Mouse (Mus musculus) lung, postnatal 0 days (tissue): ENCODE measurements at regions not wholly inside any gene's neighbourhood (a gene's known extent, or its start where the extent isn't known, plus 50 kb on each side); places are given as distances from the start of the nearest gene placed in this dataset.

Source experiments
- CTCF ChIP-seq: IDR thresholded peaks from 2 replicates; pipeline ENCODE4 v1.5.1; 2016; ENCODE audit warnings: antibody characterized with exemption, mild to moderate bottlenecking
- EP300 ChIP-seq: IDR thresholded peaks from 2 replicates; pipeline ENCODE4 v1.6.1; 2016; ENCODE audit warnings: antibody characterized with exemption, mild to moderate bottlenecking, control low read depth

DNA sequence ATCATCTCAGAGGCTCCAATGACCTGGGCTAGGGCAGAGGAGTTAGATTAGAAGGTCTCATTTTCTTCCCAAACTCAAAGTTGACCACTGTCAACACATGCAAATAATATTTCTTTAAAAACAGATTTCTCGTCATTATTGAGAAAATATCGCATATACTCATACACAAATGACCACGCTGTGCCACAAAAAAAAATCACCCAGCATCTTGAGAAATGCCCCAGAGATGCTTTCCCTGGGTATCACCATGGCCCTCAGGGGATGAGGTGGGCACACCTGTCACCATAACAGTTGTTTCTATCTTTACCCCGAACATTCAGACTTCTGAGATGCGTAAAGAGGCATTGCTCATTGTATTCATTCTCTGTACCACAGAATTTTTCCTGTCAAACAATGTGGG, 134.4 kb upstream of the Foxq1 start:
- TF ChIP-seq CTCF (no peak), EP300 (no peak)
